Mouse (Mus musculus): ENCODE data around the gene Git2.

DNA sequence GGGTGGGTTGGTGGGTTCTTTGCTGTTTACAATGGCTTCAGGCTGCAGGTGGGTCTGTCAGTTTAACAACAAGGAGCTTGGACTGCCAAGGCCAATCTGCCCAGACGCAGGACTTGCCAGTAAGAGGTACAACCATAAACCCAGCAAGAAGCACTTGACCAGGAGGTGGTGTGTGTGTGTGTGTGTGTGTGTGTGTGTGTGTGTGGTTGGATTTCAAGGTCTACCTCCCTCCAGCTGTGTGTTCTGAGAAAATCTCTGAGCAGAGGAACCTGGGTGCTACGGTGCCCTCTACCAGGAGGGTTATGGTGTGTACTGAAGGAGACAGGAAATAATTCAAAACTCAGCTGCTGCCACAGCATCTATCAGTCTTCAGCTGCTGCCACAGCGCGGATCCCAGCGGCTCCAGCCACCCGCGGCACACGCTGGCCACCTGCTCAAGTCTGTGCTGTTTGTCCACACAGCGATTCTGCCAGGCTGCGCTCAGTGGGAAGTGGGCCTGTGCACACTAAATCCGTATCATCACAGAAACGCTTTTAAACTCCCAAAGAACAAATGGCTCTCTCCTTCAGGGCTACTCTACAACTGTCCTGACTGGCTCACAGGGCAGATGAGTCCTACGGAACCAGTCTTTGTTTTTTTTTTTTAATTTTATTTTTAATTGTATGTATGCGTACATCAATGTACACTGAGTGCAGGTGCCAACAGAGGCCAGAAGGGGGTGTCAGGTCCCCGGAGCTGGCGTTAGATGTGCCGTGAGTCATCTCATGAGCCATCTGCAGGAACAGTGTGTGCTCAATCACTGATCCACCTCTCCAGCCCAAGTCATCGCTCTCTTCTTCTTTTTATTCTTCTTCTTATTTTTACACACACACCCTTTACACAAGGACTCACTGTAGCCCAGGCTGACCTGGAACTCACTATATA, 10.2 kb downstream of the Git2 start:
- TF ChIP-seq ZC3H11A (IDR thresholded peaks at IDR 0.05; ENCODE audit: borderline replicate concordance, low read depth, low read length), result no peak; the same call in 1 of the 2 replicates
- TF ChIP-seq MAFK (IDR thresholded peaks at IDR 0.05; ENCODE audit: insufficient read depth, low read depth, low read length), result no peak
- TF ChIP-seq ZNF384 (IDR thresholded peaks at IDR 0.05; ENCODE audit: low read depth, low read length), result no peak

All from ES-E14 (cell line).